14 mouse cellular contexts compared by ENCODE assay signal in genomic region chr2:27861576-27862238, GRCm38 (mm10). TPM values are rescaled to one million over a fixed set of nuclear protein-coding genes. Genes with fewer than 3 reads are reported as not detected.
DNase-seq lines count a peak whose midpoint lies in the region; ATAC-seq lines count a peak whose summit lies in the region.
"Had no signal": no experiment of that assay in that cellular context is flagged by ENCODE, and none has a peak within 500 bp of the region (broad histone marks: within the 10 kb centered on the region; RNA-seq: fewer than 3 reads in every experiment).

No protein-coding gene starts in this region.

- H3K4me2 ChIP-seq in heart, embryonic 13.5 days, result no peak overlapping the region
- H3K4me2 ChIP-seq: liver, embryonic 11.5 days; midbrain, embryonic 12.5 days had no signal

- H3K36me3 ChIP-seq in heart, embryonic 13.5 days, result no peaks in the 10 kb centered on the region
- H3K36me3 ChIP-seq: midbrain, embryonic 12.5 days had no signal

- ATAC-seq in heart, embryonic 13.5 days (ENCODE audit: extremely low read depth, insufficient number of reproducible peaks, low FRiP score, low TSS enrichment), result no peak
- no peak for ATAC-seq in granulocyte monocyte progenitor cell, adult 5-6 weeks (replicated peaks; ENCODE audit: poor library complexity, severe bottlenecking)
- ATAC-seq: activated CD4-positive, CD25-positive, alpha-beta regulatory T cell, adult 4 months had no signal

- no peaks in the 10 kb centered on the region for H3K9me3 ChIP-seq in heart, embryonic 13.5 days
- H3K9me3 ChIP-seq: midbrain, embryonic 12.5 days had no signal

- H3K27ac ChIP-seq in heart, embryonic 13.5 days (replicated peaks), result no peak overlapping the region
- H3K27ac ChIP-seq: midbrain, embryonic 12.5 days had no signal

- DNase-seq in gastrocnemius, adult 18-20 months (ENCODE audit: low spot score), result peak; percentile 47
- no peak for DNase-seq in gastrocnemius, postnatal 14 days
- peak; percentile 33 for DNase-seq in urinary bladder, postnatal 14 days (ENCODE audit: low spot score)
- DNase-seq in urinary bladder, postnatal 10 days (ENCODE audit: low spot score), result no peak
- no peak for DNase-seq in adrenal gland, postnatal 36 days
- DNase-seq: cerebellum, adult 11 months; kidney, postnatal 14 days; lung, postnatal 14 days had no signal

- H3K27me3 ChIP-seq in heart, embryonic 13.5 days (replicated peaks), result no peaks in the 10 kb centered on the region; the same call in 1 of the 2 replicates
- H3K27me3 ChIP-seq: midbrain, embryonic 12.5 days had no signal

- 0 out of 2 replicates have a peak overlapping the region, but pooled peaks have one; percentile 33 for H3K9ac ChIP-seq in heart, embryonic 13.5 days
- H3K9ac ChIP-seq: midbrain, embryonic 12.5 days had no signal

- H3K4me1 ChIP-seq in heart, embryonic 13.5 days, result peaks cover 39% of the 10 kb centered on the region

- WGBS in heart, embryonic 13.5 days, result 56% methylated on average over 9 of the region's 9 CpGs

- intact Hi-C loops in gastrocnemius, postnatal 14 days (cut with DNase I; ENCODE audit: low total_unique reads), result no loop called here

- no peak overlapping the region for H3K4me3 ChIP-seq in heart, embryonic 13.5 days
- H3K4me3 ChIP-seq: erythroblast, embryonic 14.5 days; midbrain, embryonic 12.5 days had no signal

RNA-seq across cellular contexts. Expression of gene Col5a1, which starts 24.5 kb away (rescaled TPM):
- 10 to 100 TPM; 10.5 to 11.2 TPM for total RNA-seq in gastrocnemius, adult 18-20 months (2021)
- total RNA-seq in gastrocnemius, postnatal 14 days (2021), result 100 to 1,000 TPM; 124 to 170 TPM
- polyA plus RNA-seq in heart, embryonic 13.5 days (2015; fragmentation: Nextera tagmentation; extraction: Ambion mirVana), result 44.3 and 48.8 TPM in 2 replicates
- not detected in 2 replicates for total RNA-seq in granulocyte monocyte progenitor cell, adult 5-6 weeks (2014; fragmentation: Nextera tagmentation)
- not detected in 2 replicates for total RNA-seq in granulocyte monocyte progenitor cell, adult 5-6 weeks (2017)
- total RNA-seq in adrenal gland, postnatal 36 days (2021), result 10 to 100 TPM; 51.4 to 64.3 TPM
- polyA plus RNA-seq: activated CD4-positive, CD25-positive, alpha-beta regulatory T cell, adult 4 months had no signal

Comparison
In these comparisons a context has a peak if more than half of its experiments do, and no peak if none do; other contexts are left out.
1. DNase-seq: peak in gastrocnemius, adult 18-20 months (single experiment) and urinary bladder, postnatal 14 days (single experiment); none in gastrocnemius, postnatal 14 days (single experiment), urinary bladder, postnatal 10 days (single experiment) and adrenal gland, postnatal 36 days (0 of 2).
2. RNA of gene Col5a1, which starts 24.5 kb away (total RNA-seq): 124 to 170 TPM in gastrocnemius, postnatal 14 days, 51.4 to 64.3 TPM in adrenal gland, postnatal 36 days and 10.5 to 11.2 TPM in gastrocnemius, adult 18-20 months; not detected in granulocyte monocyte progenitor cell, adult 5-6 weeks; every median in the first group is over 10 times any median in the second.